Mouse (Mus musculus) small intestine, adult 2 months (tissue): Measurements from ENCODE around the gene Adar. TPM values are rescaled to one million over a fixed set of nuclear protein-coding genes. Genes with fewer than 3 reads are reported as not detected.

Experiments used
- H3K27ac ChIP-seq: fragments of 200-500 bp; 2 replicates; pipeline ENCODE4 v1.5.1; 2012; ENCODE audit warnings: low read depth, low read length, control low read depth, inconsistent platforms; ENCODE audit not compliant: insufficient read depth
- H3K27me3 ChIP-seq: fragments of 200-500 bp; 2 replicates; pipeline ENCODE4 v1.6.1; 2012; ENCODE audit warnings: mild to moderate bottlenecking, moderate library complexity, low read length, inconsistent platforms; ENCODE audit not compliant: control insufficient read depth, insufficient read depth
- H3K36me3 ChIP-seq: fragments of 200-500 bp; 2 replicates; pipeline ENCODE4 v1.6.1; 2012; ENCODE audit warnings: mild to moderate bottlenecking, low read length, control low read depth, inconsistent platforms; ENCODE audit not compliant: control insufficient read depth, insufficient read depth
- H3K4me1 ChIP-seq: fragments of 200-500 bp; 2 replicates; pipeline ENCODE4 v1.6.1; 2012; ENCODE audit warnings: low read length, inconsistent platforms, mixed read lengths; ENCODE audit not compliant: control insufficient read depth, insufficient read depth, insufficient read length
- H3K4me3 ChIP-seq: fragments of 200-500 bp; 2 replicates; pipeline ENCODE4 v1.5.1; 2012; ENCODE audit warnings: low read depth, mild to moderate bottlenecking, control low read depth, inconsistent platforms, low read length, moderate library complexity
- CTCF ChIP-seq: fragments of 200-500 bp; IDR thresholded peaks from 2 replicates; pipeline ENCODE4 v1.5.1; 2012; ENCODE audit warnings: low read depth, mild to moderate bottlenecking, control low read depth, inconsistent platforms, low read length, moderate library complexity, mixed read lengths; ENCODE audit not compliant: insufficient replicate concordance, insufficient read length; ENCODE audit errors: extremely low read depth
- POLR2A ChIP-seq: fragments of 200-500 bp; IDR thresholded peaks from 2 replicates; pipeline ENCODE4 v1.6.1; 2012; ENCODE audit warnings: low read depth, mild to moderate bottlenecking, control low read depth, inconsistent platforms, low read length, moderate library complexity
- WGBS: fragments of 180-500 bp; shearing (Covaris S2); methylation state at CpG from one replicate; pipeline ENCODE4 v1.1.7; 2018; 5-methylcytosine and 5-hydroxymethylcytosine counted together
- polyA plus RNA-seq: library from polyadenylated mRNA; depleted of rRNA; stranded (reverse); fragments of >200 nt; gene quantifications from 2 replicates; pipeline ENCODE4 v1.2.3, GENCODE M21; 2012

Gene Adar
- polyA plus RNA-seq, 1 experiment = 26.3 TPM

DNA sequence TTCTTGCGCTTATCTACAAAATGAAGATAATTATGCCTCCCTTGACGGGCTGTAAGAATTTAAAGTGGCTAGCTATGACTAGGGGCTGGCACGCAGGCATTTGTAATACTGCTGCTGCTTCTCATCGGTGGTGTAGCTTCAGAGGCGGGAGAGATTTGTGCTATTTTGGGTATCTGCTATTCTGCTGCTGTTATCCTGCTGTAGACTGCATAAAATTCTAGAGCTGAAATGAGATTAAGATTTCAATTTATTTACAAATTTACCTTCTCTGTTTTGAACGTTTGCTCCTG is 1.1 kb downstream of the Adar start:
- peaks cover 4% of the 10 kb centered on the region; the same call in 1 of the 2 replicates for H3K4me1 ChIP-seq
- no peak overlapping the region for H3K4me3 ChIP-seq
- WGBS = 57% methylated on average over 6 of the region's 6 CpGs

DNA sequence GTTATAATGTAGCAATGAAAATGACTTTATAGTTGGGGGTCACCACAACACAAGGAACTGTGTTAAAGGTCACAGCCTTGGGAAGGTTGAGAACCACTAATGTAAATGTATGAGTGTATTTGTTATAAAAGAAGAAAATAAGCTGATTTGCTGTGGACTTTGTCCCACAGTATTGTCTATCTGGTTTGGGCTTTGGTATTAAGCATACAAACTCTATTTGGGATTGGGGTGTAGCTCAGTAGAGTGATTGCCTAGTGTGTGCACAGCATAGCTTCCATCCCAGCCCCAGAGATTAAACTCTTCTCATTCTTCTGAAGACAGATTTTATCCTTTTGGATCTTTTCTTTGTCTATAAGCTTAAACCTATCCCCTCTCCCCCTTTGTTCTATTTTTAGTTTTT is 7.2 kb downstream of the Adar start:
- no peak overlapping the region for H3K27ac ChIP-seq
- H3K27me3 ChIP-seq = no peaks in the 10 kb centered on the region
- no peak overlapping the region for H3K4me3 ChIP-seq
- no peaks in the 10 kb centered on the region for H3K36me3 ChIP-seq
- no peaks in the 10 kb centered on the region for H3K4me1 ChIP-seq
- TF ChIP-seq CTCF (no peak), POLR2A (no peak)

More for the DNA sequence above, 1.1 kb downstream of the Adar start:
- H3K27me3 ChIP-seq = no peaks in the 10 kb centered on the region
- TF ChIP-seq POLR2A = no peak
- no peak for TF ChIP-seq CTCF
- H3K27ac ChIP-seq = no peak overlapping the region
- H3K36me3 ChIP-seq = no peaks in the 10 kb centered on the region

DNA sequence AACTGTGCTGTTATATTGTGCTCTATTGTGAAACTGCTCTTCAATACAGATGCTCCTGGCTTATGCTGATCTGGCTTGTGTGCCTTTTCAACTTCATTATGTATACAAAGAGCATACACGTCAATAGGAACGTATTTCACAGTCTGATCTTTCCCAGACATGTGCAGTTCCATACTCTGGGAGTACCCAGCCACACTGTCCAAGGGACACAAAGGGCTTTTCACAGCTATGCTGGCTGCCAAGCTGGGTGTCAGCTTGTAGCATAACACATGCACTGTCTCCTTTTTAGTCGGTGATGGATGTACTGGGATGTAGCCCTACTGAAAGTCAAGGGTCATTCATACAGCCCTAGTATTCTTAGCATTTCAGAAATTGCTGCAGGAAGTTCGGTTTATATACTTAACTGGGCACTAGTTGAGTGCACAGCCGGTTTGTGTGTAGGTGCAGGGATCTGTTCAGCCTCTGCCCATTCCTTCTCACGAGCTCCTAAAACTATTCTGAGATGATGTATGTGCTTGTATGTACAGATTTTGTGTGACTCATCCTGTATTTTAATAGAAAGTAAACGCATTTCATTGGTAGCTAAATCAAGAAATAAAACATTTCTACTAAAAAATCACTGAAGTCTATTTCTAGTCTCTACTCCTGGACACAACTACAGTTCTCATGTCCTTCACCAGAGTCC is 8.7 kb downstream of the Adar start:
- no peaks in the 10 kb centered on the region for H3K27me3 ChIP-seq
- 78% methylated on average over 7 of the region's 7 CpGs for WGBS
- no peak overlapping the region for H3K27ac ChIP-seq
- no peak overlapping the region for H3K4me3 ChIP-seq
- no peak for TF ChIP-seq CTCF
- TF ChIP-seq POLR2A = no peak
- H3K36me3 ChIP-seq = no peaks in the 10 kb centered on the region
- no peaks in the 10 kb centered on the region for H3K4me1 ChIP-seq

DNA sequence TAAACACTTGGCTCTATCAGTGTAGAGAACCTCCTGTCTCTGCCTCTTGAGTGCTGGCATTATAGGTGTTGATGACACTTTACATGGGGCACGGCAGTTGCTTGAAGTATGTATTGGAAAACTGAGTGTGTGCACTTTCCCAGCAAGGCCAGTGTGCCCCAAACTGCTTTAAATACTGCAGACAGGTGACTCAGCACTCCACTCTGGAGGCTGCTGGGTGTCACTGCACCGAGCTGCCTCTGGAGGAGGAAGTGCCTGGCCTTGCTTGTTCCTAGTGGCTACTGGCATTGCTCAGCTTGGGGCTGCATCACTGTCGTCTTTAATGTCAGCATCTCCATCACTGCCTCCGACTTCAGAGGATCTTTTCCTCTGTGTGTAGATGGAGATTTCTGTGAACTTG is 12.2 kb downstream of the Adar start:
- H3K36me3 ChIP-seq = no peaks in the 10 kb centered on the region
- H3K4me3 ChIP-seq = no peak overlapping the region
- H3K4me1 ChIP-seq = peaks cover 6% of the 10 kb centered on the region; the same call in 1 of the 2 replicates
- no peak for TF ChIP-seq POLR2A
- TF ChIP-seq CTCF = peak; percentile 60; the same call in 1 of the 2 replicates
- WGBS = 9% methylated on average over 4 of the region's 4 CpGs
- H3K27me3 ChIP-seq = no peaks in the 10 kb centered on the region
- H3K27ac ChIP-seq = no peak overlapping the region

DNA sequence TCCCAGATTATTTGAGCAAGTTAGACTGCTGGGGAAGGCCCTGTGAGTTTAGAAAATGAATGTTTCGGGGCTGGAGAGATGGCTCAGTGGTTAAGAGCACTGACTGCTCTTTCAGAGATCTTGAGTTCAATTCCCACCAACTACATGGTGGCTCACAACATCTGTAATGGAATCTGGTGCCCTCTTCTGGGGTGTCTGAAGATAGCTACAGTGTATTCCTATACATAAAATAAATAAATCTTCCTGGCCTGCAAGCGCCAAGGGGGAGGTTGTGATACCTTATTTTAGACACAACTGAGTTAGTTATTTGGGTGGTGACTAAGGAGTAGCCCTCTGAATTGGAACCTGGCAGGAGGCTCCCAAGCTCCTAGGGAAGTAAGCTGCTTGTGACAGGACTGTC is 14.0 kb downstream of the Adar start:
- H3K4me1 ChIP-seq = peaks cover 8% of the 10 kb centered on the region; the same call in 1 of the 2 replicates
- TF ChIP-seq POLR2A = no peak
- no peak for TF ChIP-seq CTCF

DNA sequence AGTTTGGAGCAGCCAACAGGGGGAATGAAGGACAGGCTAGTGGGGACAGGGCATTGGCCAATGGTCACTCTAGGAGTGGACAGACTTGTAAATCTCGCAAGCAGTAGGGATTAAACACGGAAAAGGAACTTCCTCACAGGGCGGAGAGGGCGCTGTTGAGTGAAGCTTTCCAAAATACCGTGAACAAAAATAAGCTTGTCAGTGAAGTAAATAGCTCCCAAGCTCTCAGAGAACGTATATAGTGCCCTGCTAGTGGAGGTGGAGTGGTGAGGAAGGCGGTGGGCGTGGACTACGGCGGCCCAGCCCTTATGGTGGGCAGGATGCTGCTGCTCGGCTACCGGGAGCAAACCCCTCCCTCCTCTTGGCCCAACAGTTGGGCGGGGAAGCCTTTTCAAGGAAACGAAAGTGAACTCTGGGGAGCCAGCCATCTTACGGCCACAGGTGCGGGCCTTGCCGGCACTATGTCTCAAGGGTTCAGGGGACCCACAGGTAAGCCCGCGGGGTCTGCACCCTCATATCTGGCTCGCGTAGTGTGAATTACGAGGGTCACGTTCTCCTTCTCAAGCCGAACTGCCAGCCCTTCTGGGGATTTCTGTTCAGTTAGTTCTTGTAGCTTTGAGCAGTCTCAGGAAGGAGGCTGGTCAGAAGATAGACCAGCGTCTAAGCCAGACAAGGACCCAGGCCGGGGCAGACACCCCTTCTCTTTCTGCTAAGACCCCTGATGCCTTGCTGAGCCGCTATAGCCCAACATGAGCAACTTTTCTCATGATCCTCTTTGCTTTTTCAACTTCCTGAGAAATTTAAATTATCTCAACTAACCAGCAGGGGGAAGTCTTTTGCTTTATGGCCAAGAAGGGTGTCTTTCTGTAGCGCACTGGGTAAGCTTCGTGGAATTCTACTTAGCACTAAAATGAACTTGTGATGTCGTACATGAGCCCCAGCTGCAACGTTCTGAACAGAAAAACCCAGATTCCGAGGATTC is 15.8 kb downstream of the Adar start:
- H3K4me1 ChIP-seq = peaks cover 8% of the 10 kb centered on the region; the same call in 1 of the 2 replicates
- H3K27ac ChIP-seq = peak overlapping the region; percentile 83
- WGBS = under 1% methylated on average over 32 of the region's 32 CpGs
- TF ChIP-seq CTCF (peak; percentile 65; the same call in 1 of the 2 replicates), POLR2A (peak; percentile 89)
- peaks cover 11% of the 10 kb centered on the region for H3K36me3 ChIP-seq
- H3K27me3 ChIP-seq = no peaks in the 10 kb centered on the region
- H3K4me3 ChIP-seq = peak overlapping the region; percentile 80

More for the DNA sequence above, 14.0 kb downstream of the Adar start:
- H3K4me3 ChIP-seq = no peak overlapping the region
- no peak overlapping the region for H3K27ac ChIP-seq
- 83% methylated on average over 2 of the region's 2 CpGs for WGBS
- H3K27me3 ChIP-seq = no peaks in the 10 kb centered on the region
- H3K36me3 ChIP-seq = no peaks in the 10 kb centered on the region

DNA sequence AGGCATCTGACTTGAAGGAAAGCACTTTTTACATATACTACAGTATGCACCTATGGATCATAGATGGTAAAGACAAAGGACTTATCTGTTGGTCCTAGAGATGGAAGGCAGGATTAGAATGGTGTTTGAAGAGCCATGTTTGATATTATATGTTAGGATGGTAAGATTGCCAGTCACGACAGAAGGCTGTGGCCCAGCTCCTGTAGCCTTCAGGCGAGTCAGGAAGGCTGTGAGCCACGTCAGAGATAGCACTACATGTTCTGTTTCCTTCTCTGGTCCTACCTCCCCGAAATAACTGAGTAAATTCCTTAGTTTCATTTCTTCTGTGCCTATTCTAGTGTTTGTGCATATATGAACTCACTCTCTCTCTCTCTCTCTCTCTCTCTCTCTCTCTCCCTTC is 17.3 kb downstream of the Adar start:
- no peak for TF ChIP-seq CTCF
- no peak for TF ChIP-seq POLR2A
- 68% methylated on average over 4 of the region's 4 CpGs for WGBS
- Histone ChIP-seq H3K27me3 (no peaks in the 10 kb centered on the region), H3K4me3 (peak overlapping the region; percentile 6; the same call in 1 of the 2 replicates), H3K4me1 (peaks cover 8% of the 10 kb centered on the region; the same call in 1 of the 2 replicates), H3K36me3 (peaks cover 24% of the 10 kb centered on the region), H3K27ac (no peak overlapping the region)
